Mouse (Mus musculus): ENCODE data around the gene Lsp1.

Lsp1 gene

DNA sequence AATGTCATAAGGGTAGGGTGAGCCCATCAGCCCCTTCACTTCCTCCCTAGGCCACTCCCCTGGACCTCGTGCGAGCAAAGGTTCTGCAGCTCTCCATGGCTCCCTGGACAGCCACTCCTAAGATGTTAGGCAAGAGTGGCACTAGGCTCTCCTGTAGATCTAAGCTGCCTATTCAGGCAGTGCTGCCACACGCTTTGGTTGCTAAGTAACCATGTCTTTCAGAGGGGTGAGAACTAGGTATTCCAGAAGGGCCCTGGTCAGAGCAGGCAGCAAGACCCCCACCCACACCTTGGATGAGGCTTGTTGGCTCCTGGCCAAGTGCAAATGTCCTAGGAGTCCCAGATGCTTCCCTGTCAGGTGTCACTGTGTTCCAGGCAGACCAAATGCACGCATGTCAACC lies 45.9 kb downstream of the Lsp1 start:
- no peak for DNase-seq (ENCODE audit: low spot score)

DNA sequence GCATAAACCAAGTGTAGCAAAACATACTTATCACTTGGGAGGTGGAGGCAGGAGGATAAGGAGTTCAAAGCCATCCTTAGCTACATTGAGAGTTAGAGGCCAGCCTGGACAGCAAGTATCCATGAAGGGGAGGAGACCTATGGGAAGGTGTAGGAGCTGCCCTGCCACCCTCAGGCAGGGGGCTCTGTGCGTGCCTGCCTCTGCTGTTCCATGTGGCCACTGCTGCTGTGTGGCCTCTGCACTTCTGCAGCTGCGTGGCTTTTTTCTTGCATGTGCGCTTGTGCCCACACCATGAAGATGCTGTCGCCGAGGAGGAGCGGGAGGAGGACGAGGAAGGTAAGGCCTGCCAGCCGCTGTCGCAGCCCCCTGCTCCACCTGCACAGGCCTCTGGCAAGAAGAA lies 46.8 kb downstream of the Lsp1 start:
- no peak for DNase-seq (ENCODE audit: low spot score)

DNA sequence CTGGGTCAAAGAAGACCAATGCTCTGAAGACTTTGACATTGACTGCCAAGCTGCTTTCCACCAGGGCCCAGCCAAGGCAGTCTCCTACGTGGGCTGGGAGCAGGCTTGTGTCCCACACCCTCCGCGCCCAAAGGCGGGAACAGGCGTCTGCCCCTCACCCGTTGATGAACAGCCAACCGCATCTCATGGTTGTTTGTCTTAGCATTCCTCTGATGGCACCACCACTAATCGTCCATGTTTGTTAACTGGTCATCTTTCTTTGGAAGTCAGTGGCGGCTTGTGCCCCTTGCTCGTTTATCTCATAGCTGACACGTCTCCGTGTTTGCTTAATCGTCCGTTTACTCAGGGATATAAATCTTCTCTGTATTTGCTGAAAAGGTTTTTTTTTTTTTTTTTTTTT lies 48.9 kb downstream of the Lsp1 start:
- no peak for DNase-seq (ENCODE audit: low spot score)

DNA sequence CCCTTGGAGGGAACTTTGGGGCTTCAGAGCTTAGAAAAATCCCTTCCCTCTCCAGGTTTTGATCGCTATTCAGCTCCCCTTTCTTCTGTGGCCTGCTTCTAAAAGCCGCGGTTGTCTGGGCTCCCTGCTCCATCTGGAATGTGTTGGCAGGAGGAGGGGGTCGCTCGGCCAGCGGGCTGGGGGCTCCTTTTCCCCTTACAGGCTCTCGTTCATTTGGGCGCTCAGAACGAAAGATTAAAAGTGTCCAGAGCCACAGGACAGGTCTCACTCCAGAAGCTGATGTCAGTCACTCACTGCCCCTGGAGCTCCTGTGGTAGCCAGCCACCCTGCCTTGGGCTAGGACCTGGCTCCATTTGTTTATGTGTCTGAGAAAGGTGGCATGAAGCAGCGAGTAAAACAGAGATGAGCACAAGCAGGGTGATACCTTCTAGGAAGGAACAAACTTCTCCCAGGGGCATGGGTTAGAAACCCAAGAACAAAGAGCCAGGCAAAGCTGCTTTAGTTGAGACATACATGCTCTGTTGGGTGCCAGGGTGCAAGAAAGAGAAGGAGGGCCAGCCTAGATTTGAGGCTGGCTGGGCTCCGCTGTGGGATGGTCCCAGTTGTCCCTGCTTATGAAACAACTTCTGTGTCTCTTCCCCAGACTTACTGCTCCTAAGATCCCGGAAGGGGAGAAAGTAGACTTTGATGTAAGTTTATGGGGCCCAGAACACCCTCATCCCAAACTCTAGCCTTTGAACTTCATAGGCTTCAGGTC lies 49.6 kb downstream of the Lsp1 start:
- DNase-seq (ENCODE audit: low spot score) = no peak

DNA sequence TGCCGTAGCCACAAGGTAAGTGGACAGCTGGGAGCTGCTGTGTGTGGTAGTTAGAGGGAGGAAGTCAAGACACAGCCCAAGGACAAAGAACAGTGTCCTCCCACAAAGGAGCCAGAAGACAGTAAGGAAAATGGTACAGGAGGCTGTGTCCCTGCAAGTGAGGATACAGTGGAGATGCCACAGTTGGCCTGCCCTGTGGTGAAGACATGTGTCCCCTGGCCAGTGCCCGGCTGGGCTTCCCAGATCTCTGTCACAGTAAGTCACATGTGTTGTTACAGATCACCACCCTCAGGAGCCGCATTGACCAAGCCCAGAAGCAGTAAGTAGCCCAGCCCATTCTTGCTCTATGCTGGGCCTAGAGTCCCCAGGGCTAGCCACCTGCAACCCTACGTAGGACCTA lies 53.4 kb downstream of the Lsp1 start:
- no peak for DNase-seq (ENCODE audit: low spot score)

DNA sequence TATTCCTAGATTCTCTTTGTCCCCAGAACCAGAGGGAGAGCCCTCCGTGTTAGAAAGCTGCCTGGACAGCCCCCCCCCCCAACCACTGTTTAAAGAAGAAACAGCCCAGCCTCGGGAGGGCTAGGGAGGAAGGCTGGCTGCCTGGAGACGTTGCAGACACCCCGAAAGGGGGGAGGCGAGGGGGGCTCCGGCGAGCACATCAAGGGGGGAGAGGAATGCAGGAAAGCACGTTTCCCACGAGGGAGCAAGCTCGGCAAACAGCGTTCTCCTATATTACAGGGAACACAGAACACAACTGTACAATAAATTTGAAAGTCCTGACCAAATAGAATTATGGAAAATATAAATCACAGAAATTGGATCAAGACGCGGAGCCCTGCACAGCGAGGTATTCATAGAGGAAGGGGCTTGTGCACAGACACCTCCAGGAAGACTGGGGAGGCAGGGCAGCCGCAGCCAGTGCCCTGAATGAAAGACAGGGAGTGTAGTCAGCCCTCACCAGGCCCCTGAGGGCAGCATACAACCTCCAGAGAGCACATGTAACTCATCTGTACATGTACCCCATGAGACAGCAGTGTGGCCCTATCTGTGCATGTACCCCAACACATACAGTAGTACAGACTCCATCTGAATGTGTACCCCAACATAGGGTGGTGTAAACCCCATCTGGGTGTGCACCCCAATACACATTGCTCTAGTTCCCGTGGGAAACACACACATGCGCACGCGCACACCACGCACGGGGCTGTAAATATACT lies 55.8 kb downstream of the Lsp1 start:
- DNase-seq (ENCODE audit: low spot score) = no peak

DNA sequence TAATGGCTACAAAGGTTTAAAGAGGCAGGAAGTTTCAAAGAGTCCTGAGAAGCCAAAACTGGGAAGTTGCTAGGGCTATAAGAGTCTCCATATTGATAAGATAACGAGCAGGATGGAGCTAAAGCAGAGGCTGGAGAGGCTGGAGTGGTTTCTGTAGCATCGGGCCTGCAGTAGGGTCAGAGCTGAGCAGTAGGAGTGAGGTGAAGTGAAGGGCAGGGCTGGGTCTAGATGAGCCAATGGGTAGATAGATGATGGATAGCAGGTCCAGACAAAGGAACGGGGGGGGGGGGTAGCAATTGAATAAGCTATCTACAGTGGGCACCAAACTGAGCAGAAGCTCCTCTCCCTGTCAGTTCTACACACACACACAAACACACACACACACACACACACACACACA lies 56.9 kb downstream of the Lsp1 start:
- DNase-seq (ENCODE audit: low spot score) = no peak

DNA sequence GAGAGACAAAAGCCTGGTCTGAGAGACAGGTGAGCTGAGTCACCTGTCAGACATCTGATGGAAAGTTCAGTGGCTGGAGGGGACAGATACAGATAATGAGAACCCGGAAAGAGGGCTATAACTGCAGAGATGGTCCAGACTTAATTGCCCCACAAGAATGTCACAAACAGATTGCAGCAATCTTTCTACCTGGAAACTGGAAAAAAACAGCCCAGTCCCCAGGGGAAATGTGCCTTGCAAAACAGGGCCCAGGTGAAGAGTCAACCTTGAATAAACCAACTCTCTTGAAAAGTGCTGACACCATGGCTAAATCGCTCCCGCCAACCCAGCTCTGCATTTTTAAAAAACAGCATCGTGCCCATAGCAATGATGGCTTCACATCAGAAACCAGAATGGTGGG lies 59.7 kb downstream of the Lsp1 start:
- no peak for DNase-seq (ENCODE audit: low spot score)

DNA sequence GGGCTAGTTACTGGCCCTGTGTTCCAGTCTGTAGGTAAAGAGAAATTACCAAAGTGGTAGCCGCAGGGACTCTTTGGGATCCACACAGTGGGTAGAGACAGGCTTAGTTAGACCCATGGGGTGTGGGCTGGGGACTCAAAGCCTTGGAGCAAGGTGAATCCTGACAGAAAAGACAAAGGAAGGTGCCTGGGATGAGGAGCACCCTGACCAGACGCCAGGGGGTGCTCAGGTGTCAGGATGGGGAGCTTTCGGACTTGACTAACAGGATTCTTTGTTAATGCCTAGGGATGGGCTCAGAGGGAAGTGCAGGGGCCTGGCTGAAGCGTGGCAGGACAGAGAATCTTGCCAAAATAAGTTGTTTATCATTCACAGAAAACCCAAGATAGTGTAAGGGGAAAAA lies 61.7 kb downstream of the Lsp1 start:
- DNase-seq (ENCODE audit: low spot score) = no peak

DNA sequence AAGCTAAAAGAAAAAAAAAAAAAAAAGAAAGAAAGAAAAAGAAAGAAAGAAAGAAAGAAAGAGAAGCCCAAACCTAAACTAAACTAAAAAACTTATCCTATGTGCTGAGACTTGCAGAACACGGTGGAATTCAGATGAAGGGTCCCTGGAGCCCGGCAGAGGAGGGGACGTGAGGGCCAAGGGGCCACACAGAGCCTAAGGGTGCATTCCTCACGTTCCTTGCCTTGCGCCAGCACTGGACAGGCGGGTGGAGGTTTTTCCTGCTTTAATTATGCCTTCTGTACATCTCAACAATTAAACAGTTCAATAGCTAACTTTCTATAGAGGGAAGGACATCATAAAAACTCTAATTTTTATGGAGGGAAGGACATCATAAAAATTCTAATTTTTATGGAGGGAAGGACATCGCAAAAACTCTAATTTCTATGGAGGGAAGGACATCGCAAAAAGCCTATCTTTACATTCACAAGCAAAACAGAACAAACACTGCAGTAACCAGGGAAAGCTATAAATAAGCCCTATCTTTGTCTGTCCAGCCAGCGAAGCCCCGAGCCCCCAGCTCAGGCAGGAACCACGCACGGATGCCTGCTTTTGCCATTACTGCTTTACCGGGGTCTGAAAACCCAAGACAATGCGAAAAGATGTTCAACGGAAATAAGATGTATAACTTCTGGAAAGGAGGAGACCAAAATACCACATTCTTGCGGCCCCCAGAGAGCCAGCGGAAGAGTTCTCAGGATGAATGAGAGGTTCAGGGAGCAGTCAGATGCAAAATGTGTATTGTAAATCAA lies 62.8 kb downstream of the Lsp1 start:
- DNase-seq (ENCODE audit: low spot score) = no peak

DNA sequence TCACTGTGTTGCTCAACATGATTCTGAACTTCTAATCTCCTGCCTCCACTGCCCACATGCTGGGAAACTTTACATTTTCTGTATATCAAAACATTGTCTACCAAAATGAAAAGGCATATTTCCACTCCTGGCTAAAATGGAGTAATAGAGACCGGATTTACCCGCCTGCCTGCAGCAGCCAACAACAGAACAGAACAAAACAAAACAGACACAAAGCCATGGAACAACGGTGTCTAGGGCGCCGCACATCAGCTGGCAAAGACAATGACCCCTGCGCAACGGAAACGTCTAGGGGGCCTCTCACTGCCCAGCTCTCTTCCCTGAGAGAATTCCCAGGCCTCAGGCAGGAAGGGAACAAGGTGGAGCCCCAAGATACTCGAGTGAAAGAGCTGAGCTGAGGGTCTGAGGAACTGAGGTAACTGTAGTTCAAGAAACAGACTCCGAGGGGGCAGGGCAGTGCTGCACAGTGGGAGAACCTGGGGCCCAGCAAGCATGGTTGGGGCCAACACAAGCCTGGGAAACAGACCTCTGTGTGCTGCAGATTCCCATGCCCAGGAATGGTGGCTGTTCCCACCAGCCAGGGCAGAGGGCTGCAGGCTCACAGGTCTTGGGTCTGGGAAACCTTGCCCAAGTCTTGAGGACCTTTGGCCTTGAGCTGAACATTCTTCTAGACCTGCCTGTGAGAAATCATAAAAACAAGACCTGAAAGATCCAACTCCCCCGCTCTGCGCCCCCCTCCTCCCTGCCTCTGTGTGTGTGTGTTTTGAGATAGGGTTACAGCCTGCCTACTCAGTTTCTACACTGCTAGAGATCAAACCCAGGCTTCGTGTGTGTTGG lies 65.0 kb downstream of the Lsp1 start:
- DNase-seq (ENCODE audit: low spot score) = no peak

DNA sequence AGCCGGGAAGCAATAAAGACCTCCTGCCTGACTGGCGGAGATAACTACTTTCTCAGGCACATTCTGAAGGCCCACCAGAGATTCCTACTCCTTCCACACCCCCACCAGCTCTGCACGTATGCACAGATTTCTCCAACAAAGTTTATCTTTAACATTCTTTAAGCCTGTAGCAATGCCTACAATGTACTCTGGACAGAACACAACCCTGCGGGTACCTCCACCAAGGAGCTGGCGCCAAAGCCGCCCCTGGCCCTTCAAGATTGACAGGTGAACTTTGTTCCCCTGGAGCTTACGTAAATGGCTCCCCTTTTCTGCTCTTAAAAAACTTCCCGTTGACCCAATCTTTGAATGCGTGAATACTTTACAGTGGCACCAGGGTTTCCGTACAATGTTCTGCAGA lies 68.7 kb downstream of the Lsp1 start:
- no peak for DNase-seq (ENCODE audit: low spot score)

DNA sequence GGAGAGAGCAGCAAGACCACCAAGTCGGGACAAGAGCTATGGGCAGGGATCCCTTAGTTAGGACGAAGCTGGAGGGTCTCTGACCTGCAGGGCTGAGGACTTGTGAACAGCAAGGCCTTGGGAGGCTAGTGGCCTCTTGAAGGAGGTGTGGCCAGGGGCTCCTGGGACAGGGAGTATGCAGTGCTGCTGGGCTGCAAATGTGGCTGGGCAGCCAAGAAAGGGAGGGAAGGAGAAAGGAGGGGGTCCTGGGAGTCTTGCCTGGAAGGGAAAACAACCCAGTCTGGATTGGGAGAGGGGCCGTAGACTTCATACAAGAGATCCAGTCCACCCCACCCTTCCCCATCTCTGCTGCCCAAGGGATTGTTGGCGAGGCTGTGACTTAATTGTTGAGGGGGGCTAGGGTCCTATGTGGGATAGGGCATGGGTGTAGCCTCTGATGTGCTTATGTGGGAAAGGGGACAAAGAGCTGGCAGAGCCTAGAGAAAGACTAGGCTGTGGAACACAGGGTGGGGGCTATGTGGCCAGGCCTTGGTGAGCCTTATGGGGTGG lies 71.4 kb downstream of the Lsp1 start:
- DNase-seq (ENCODE audit: low spot score) = no peak

DNA sequence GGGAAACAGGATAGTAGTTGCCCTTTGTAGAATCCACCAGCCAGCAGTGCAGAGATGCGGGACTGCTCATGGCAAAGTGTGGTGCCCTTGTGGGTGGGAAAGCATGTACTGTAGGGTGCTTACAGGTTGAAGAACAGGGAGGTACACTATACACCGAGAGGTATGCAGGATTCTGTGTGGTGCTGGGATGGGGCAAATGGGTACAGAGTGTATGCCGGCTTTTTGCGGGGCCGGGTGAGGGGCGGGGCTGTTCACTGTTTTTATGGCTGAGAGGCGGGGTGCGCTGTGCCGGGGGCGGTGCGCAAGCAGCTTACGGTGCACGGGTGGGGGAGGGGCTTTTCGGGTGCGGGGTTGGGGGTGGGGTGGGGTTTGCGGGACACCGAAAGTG lies 72.1 kb downstream of the Lsp1 start, which contains the start of gene Mrpl23:
Gene Mrpl23 (plus strand): TSS at position 16 of the 388 bp plus-strand sequence.
- DNase-seq (ENCODE audit: low spot score) = no peak

DNA sequence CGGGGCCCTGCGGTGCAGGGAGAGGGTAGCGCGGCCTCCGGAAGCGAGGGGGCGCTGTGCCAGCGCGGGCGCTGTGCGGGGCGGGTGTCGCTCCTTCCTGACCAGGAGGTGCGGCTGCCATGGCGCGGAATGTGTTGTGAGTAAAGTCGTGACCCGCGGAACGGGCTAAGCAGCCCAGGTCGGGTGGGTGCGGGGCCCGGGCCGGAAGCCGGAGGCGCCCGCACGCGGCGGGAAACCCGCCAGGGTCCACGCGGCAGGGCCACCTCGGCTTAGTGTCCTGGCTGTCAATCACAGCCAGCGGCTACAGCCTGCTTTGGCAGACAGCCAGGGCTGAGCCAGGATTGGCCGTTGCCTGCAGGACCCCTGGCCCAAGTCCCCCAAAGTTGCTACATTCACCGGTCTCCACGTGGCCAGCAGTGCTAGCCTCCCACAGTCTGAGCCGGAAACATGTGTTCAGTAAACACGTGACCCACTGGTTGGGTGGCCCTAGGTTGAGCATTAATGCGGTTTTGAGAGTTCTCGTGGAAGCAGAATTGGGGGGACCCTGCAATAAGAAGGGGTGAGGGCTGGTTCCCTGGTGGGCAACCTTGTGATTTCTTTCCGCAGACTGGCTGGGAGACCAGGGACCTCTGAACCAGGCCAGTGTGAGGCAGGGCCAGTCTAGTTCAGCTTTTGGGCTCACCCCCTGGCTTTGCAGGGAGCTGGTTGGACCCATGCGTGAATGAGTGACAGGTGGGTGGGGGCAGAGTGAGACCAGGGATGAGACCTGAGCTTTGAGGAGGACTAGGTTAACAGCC lies 72.6 kb downstream of the Lsp1 start:
- peak; percentile 89 for DNase-seq (ENCODE audit: low spot score)

DNA sequence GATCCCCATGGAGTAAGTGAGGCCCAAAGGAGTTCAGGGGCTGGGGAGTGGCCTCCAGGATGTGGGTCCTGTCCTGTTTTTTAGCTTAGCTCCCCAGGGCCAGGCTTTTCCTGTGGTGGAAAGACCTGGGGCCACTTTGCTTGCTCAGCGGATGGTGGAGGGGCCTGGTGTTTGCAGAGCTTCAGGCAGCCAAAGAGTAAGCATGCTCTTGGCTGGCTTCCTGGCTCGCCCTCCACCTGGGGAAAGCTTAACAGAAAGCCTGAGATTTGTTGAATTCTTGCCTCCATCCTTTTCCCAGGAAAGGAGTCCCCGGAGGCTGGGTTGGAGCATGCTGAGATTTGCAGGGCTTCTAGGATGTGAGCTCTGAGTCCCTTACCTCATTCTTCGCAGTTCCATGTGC lies 74.5 kb downstream of the Lsp1 start:
- DNase-seq (ENCODE audit: low spot score) = no peak

DNA sequence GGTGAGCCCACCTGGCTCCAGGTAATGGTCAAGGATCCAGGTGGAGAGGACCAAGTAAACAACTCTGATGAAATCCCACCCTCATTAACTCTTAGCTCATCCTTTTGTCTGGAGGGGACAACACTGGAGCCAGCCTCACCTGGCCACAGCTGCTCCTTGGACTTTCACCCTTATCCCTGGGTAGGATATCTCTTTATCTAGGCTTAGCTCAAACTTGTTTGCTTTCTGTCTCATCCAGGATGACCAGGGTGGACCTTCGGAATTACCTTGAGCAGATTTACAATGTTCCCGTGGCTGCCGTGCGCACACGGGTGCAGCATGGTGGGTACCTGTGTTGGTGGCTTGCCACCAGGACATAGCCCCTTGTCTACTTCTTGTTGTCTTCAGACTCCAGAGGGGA lies 75.2 kb downstream of the Lsp1 start:
- DNase-seq (ENCODE audit: low spot score) = no peak

DNA sequence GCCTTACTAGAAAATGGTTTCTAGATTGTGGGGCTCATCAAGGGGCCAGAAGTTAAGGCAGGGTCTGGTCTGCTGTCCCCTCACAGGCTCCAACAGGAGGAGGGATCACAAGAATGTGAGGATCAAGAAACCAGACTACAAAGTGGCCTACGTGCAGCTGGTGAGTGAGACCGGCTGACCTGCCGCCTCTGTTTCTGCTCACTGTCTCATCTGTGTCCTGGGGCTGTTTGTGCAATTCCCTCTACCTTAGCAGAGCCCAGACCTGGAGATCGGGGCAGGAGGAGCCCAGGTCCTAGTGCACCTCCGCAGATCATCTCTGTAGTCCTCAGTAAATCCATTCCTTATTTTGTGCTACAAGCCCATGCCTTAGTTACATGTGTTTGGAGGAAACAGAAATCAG lies 76.6 kb downstream of the Lsp1 start:
- no peak for DNase-seq (ENCODE audit: low spot score)

DNA sequence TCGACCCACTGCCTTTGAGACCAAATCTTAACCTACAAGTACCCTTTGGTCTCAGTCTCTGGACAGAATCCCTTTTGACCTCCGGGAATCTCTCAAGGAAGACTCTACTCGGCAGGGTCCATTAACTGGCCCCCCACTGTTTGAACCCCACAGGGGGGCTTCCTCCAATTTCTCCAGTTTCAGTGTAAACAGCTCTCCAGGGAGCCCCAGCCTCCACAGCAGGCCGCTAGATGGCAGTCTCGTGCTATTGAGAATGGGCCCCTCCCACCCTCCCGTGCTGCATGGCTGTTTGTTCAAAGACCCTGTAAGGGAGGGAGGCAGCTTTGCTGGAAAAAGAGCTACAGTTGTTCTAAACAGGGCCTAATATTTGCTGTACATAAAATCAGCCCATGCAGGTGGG lies 77.3 kb downstream of the Lsp1 start:
- peak; percentile 66 for DNase-seq (ENCODE audit: low spot score)

DNA sequence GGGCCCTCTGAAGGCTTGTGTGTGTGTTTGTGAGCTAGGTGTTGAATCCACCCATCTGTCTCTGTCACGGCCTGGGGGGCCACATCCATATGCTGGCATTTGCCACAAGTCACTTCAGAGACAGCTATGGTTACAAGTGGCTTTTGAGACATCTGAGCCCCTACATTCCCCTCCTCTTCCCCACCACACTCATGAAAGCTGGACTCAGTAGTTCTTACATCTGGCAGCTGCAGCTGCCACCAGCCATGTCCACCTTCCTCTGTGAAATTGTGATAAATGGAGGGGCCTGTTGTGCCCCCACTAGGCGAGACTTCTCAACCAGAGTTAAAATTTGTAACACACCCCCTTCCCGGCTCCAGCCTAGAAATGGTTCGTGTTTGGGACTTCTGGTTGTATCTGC lies 77.7 kb downstream of the Lsp1 start:
- DNase-seq (ENCODE audit: low spot score) = no peak

DNA sequence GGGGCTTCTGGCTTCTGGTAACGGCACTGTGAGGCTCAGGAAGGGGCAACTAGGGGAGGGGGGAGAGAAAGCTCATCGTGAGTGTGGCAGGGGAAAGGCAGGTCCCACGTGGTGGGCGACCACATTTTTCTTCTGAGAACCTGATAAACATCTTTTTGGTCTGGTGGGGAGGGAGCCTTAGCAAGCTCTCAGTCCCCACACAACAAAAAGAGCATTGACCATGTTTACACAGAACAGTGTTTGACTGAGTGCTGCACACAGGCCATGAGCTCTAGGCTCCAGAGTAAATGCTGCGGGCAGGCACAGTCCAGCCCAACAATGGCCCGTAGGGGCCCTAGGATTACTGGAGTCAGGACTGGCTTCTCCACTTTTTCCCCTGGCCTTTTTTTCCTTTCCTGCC lies 78.2 kb downstream of the Lsp1 start:
- DNase-seq (ENCODE audit: low spot score) = no peak

Data from ovary, postnatal 14 days (tissue).